Mouse (Mus musculus) MEL (cell line): ENCODE data around the gene Rnf123. TPM values are rescaled to one million over a fixed set of nuclear protein-coding genes. Genes with fewer than 3 reads are reported as not detected.

Experiments used
- DNase-seq: peaks from one replicate; pipeline ENCODE4 v3.0.0; 2011; ENCODE audit warnings: low read depth, low spot score
- H3K27ac ChIP-seq: 2 replicates; pipeline ENCODE4 v1.5.1; 2012; ENCODE audit warnings: low read depth, mild to moderate bottlenecking, control low read depth, low read length, moderate library complexity; ENCODE audit not compliant: control insufficient read depth
- H3K27me3 ChIP-seq, 2 experiments: fragments of 150-350 bp in 1 of 2; sonication (generic) in 1 of 2; 2 replicates each; pipeline ENCODE4 v1.6.1; 2012; ENCODE audit warnings: low read length in 2 of 2, mild to moderate bottlenecking in 2 of 2, improper control_type of control experiment in 1 of 2, moderate library complexity in 1 of 2; ENCODE audit not compliant: insufficient read depth in 2 of 2, control insufficient read depth in 1 of 2
- H3K36me3 ChIP-seq, 2 experiments: 2 replicates each; pipeline ENCODE4 v1.6.1; 2012 to 2014; ENCODE audit warnings: low read length in 2 of 2, improper control_type of control experiment in 1 of 2, inconsistent platforms in 1 of 2, mild to moderate bottlenecking in 1 of 2; ENCODE audit not compliant: insufficient read depth in 2 of 2, control insufficient read depth in 1 of 2
- H3K4me1 ChIP-seq, 2 experiments: fragments of 150-350 bp in 1 of 2; sonication (generic) in 1 of 2; 2 replicates each; pipeline ENCODE4 v1.6.1; 2012; ENCODE audit warnings: low read length in 2 of 2, improper control_type of control experiment in 1 of 2, mild to moderate bottlenecking in 1 of 2; ENCODE audit not compliant: insufficient read depth in 2 of 2, control insufficient read depth in 1 of 2
- H3K4me3 ChIP-seq, 2 experiments: fragments of 150-350 bp in 1 of 2; sonication (generic) in 1 of 2; 2 replicates each; pipeline ENCODE4 v1.5.1; 2012; ENCODE audit warnings: low read depth in 2 of 2, low read length in 2 of 2, mild to moderate bottlenecking in 2 of 2, moderate library complexity in 2 of 2, control low read depth in 1 of 2, improper control_type of control experiment in 1 of 2; ENCODE audit not compliant: control insufficient read depth in 1 of 2, insufficient read depth in 1 of 2
- H3K79me2 ChIP-seq: 2 replicates; pipeline ENCODE4 v1.6.1; 2012; ENCODE audit warnings: mild to moderate bottlenecking, low read length, moderate library complexity; ENCODE audit not compliant: control insufficient read depth, poor library complexity, insufficient read depth
- H3K9ac ChIP-seq: 2 replicates; pipeline ENCODE4 v1.6.1; 2012; ENCODE audit warnings: low read depth, mild to moderate bottlenecking, control low read depth, low read length, moderate library complexity; ENCODE audit not compliant: control insufficient read depth, poor library complexity, severe bottlenecking
- H3K9me3 ChIP-seq: fragments of 150-350 bp; sonication (generic); replicated peaks from 2 replicates; pipeline ENCODE4 v1.6.1; 2012; ENCODE audit warnings: mild to moderate bottlenecking, low read length, improper control_type of control experiment, moderate library complexity; ENCODE audit not compliant: insufficient read depth
- BHLHE40 ChIP-seq: IDR thresholded peaks from 2 replicates; pipeline ENCODE4 v1.6.1; 2012; ENCODE audit warnings: low read depth, mild to moderate bottlenecking, inconsistent platforms, low read length, improper control_type of control experiment, borderline replicate concordance
- CHD1 ChIP-seq: IDR thresholded peaks from 2 replicates; pipeline ENCODE4 v1.6.1; 2012; ENCODE audit warnings: low read depth, mild to moderate bottlenecking, inconsistent platforms, low read length, improper control_type of control experiment
- CHD2 ChIP-seq: IDR thresholded peaks from 2 replicates; pipeline ENCODE4 v1.6.1; 2011; ENCODE audit warnings: low read length, improper control_type of control experiment
- CTCF ChIP-seq, 3 experiments: IDR thresholded peaks in 2 of 3; conservative IDR thresholded peaks in 1 of 3; 2 replicates each; pipeline ENCODE4 v1.5.1; 2011 to 2012; ENCODE audit warnings: low read length in 3 of 3, low read depth in 2 of 3, mild to moderate bottlenecking in 2 of 3, improper control_type of control experiment in 1 of 3, inconsistent platforms in 1 of 3, mixed read lengths in 1 of 3, moderate library complexity in 1 of 3; ENCODE audit not compliant: control insufficient read depth in 1 of 3, insufficient read depth in 1 of 3, poor library complexity in 1 of 3, severe bottlenecking in 1 of 3
- E2F4 ChIP-seq: IDR thresholded peaks from 2 replicates; pipeline ENCODE4 v1.6.1; 2011; ENCODE audit warnings: low read depth, low read length, improper control_type of control experiment, borderline replicate concordance
- ELF1 ChIP-seq: IDR thresholded peaks from 2 replicates; pipeline ENCODE4 v1.6.1; 2014; ENCODE audit warnings: low read depth, mild to moderate bottlenecking, inconsistent platforms, low read length, improper control_type of control experiment, moderate library complexity
- EP300 ChIP-seq, 2 experiments: IDR thresholded peaks; 2 replicates each; pipeline ENCODE4 v1.6.1; 2011; ENCODE audit warnings: improper control_type of control experiment in 2 of 2, low read length in 2 of 2, low read depth in 1 of 2, mild to moderate bottlenecking in 1 of 2
- ETS1 ChIP-seq: IDR thresholded peaks from 2 replicates; pipeline ENCODE4 v1.6.1; 2012; ENCODE audit warnings: low read depth, mild to moderate bottlenecking, inconsistent platforms, low read length, improper control_type of control experiment, moderate library complexity
- GABPA ChIP-seq: IDR thresholded peaks from 2 replicates; pipeline ENCODE4 v1.6.1; 2012; ENCODE audit warnings: low read depth, mild to moderate bottlenecking, inconsistent platforms, low read length, improper control_type of control experiment, moderate library complexity
- GATA1 ChIP-seq: IDR thresholded peaks from 2 replicates; pipeline ENCODE4 v1.6.1; 2011; ENCODE audit warnings: low read depth, low read length, improper control_type of control experiment
- HCFC1 ChIP-seq: IDR thresholded peaks from 2 replicates; pipeline ENCODE4 v1.6.1; 2012; ENCODE audit warnings: low read depth, mild to moderate bottlenecking, inconsistent platforms, low read length, improper control_type of control experiment, moderate library complexity
- JUND ChIP-seq: IDR thresholded peaks from 2 replicates; pipeline ENCODE4 v1.6.1; 2011; ENCODE audit warnings: low read depth, mild to moderate bottlenecking, improper control_type of control experiment, low read length
- KAT2A ChIP-seq: conservative IDR thresholded peaks from 2 replicates; pipeline ENCODE4 v1.6.1; 2012; ENCODE audit warnings: low read depth, low read length, improper control_type of control experiment, inconsistent platforms
- MAX ChIP-seq: IDR thresholded peaks from 2 replicates; pipeline ENCODE4 v1.6.1; 2011; ENCODE audit warnings: low read length, improper control_type of control experiment
- MAZ ChIP-seq: IDR thresholded peaks from 2 replicates; pipeline ENCODE4 v1.6.1; 2012; ENCODE audit warnings: low read depth, mild to moderate bottlenecking, inconsistent platforms, low read length, improper control_type of control experiment
- MEF2A ChIP-seq: IDR thresholded peaks from 2 replicates; pipeline ENCODE4 v1.6.1; 2014; ENCODE audit warnings: low read depth, mild to moderate bottlenecking, inconsistent platforms, low read length, improper control_type of control experiment; ENCODE audit not compliant: poor library complexity, insufficient replicate concordance, severe bottlenecking; ENCODE audit errors: extremely low read depth
- MXI1 ChIP-seq: IDR thresholded peaks from 2 replicates; pipeline ENCODE4 v1.6.1; 2011; ENCODE audit warnings: mild to moderate bottlenecking, low read depth, low read length, improper control_type of control experiment
- MYB ChIP-seq: IDR thresholded peaks from 2 replicates; pipeline ENCODE4 v1.6.1; 2011; ENCODE audit warnings: mild to moderate bottlenecking, low read depth, low read length, improper control_type of control experiment
- MYC ChIP-seq: IDR thresholded peaks from 2 replicates; pipeline ENCODE4 v1.6.1; 2011; ENCODE audit warnings: low read depth, mild to moderate bottlenecking, low read length, improper control_type of control experiment, moderate library complexity
- NELFE ChIP-seq: IDR thresholded peaks from 2 replicates; pipeline ENCODE4 v1.6.1; 2011; ENCODE audit warnings: low read depth, low read length, improper control_type of control experiment
- NRF1 ChIP-seq: IDR thresholded peaks from 2 replicates; pipeline ENCODE4 v1.6.1; 2014; ENCODE audit warnings: low read depth, mild to moderate bottlenecking, inconsistent platforms, low read length, improper control_type of control experiment, moderate library complexity; ENCODE audit not compliant: poor library complexity, insufficient read depth, severe bottlenecking
- POLR2A ChIP-seq, 2 experiments: IDR thresholded peaks; 2 replicates each; pipeline ENCODE4 v1.6.1; 2011 to 2012; ENCODE audit warnings: low read length in 2 of 2, mild to moderate bottlenecking in 2 of 2, control low read depth in 1 of 2, improper control_type of control experiment in 1 of 2, low read depth in 1 of 2, moderate library complexity in 1 of 2; ENCODE audit not compliant: control insufficient read depth in 1 of 2, insufficient read depth in 1 of 2, poor library complexity in 1 of 2
- POLR2AphosphoS2 ChIP-seq: IDR thresholded peaks from 2 replicates; pipeline ENCODE4 v1.6.1; 2011; ENCODE audit warnings: low read length, improper control_type of control experiment
- POLR2AphosphoS5 ChIP-seq: IDR thresholded peaks from 2 replicates; pipeline ENCODE4 v1.6.1; 2012; ENCODE audit warnings: low read depth, borderline replicate concordance, mild to moderate bottlenecking, inconsistent platforms, low read length, moderate library complexity, mixed read lengths
- RAD21 ChIP-seq: IDR thresholded peaks from 2 replicates; pipeline ENCODE4 v1.6.1; 2011; ENCODE audit warnings: mild to moderate bottlenecking, low read depth, low read length, improper control_type of control experiment
- RCOR1 ChIP-seq: IDR thresholded peaks from 2 replicates; pipeline ENCODE4 v1.6.1; 2012; ENCODE audit warnings: low read depth, mild to moderate bottlenecking, inconsistent platforms, low read length, improper control_type of control experiment
- SIN3A ChIP-seq: IDR thresholded peaks from 2 replicates; pipeline ENCODE4 v1.6.1; 2012; ENCODE audit warnings: low read length, improper control_type of control experiment, inconsistent platforms
- SMC3 ChIP-seq: IDR thresholded peaks from 2 replicates; pipeline ENCODE4 v1.6.1; 2011; ENCODE audit warnings: low read depth, low read length, improper control_type of control experiment
- TBP ChIP-seq: IDR thresholded peaks from 2 replicates; pipeline ENCODE4 v1.8.0; 2011; ENCODE audit warnings: low read depth, low read length, improper control_type of control experiment
- TCF12 ChIP-seq: IDR thresholded peaks from 2 replicates; pipeline ENCODE4 v1.6.1; 2014; ENCODE audit warnings: low read depth, mild to moderate bottlenecking, inconsistent platforms, low read length, improper control_type of control experiment, moderate library complexity
- UBTF ChIP-seq: IDR thresholded peaks from 2 replicates; pipeline ENCODE4 v1.6.1; 2012; ENCODE audit warnings: low read depth, mild to moderate bottlenecking, inconsistent platforms, low read length, improper control_type of control experiment, moderate library complexity, borderline replicate concordance; ENCODE audit not compliant: insufficient read depth
- USF1 ChIP-seq: IDR thresholded peaks from 2 replicates; pipeline ENCODE4 v1.6.1; 2014; ENCODE audit warnings: low read depth, mild to moderate bottlenecking, inconsistent platforms, low read length, improper control_type of control experiment, moderate library complexity
- USF2 ChIP-seq, 2 experiments: IDR thresholded peaks; 2 replicates each; pipeline ENCODE4 v1.6.1; 2011 to 2012; ENCODE audit warnings: improper control_type of control experiment in 2 of 2, low read length in 2 of 2, borderline replicate concordance in 1 of 2, inconsistent platforms in 1 of 2, low read depth in 1 of 2, mild to moderate bottlenecking in 1 of 2; ENCODE audit not compliant: insufficient read depth in 1 of 2
- ZC3H11A ChIP-seq: IDR thresholded peaks from 2 replicates; pipeline ENCODE4 v1.6.1; 2012; ENCODE audit warnings: low read depth, mild to moderate bottlenecking, inconsistent platforms, low read length, improper control_type of control experiment
- ZKSCAN1 ChIP-seq: IDR thresholded peaks from 2 replicates; pipeline ENCODE4 v1.6.1; 2012; ENCODE audit warnings: low read depth, mild to moderate bottlenecking, inconsistent platforms, low read length, improper control_type of control experiment, moderate library complexity
- ZMIZ1 ChIP-seq: IDR thresholded peaks from 2 replicates; pipeline ENCODE4 v1.6.1; 2012; ENCODE audit warnings: low read depth, mild to moderate bottlenecking, inconsistent platforms, low read length, improper control_type of control experiment, moderate library complexity
- ZNF384 ChIP-seq: IDR thresholded peaks from 2 replicates; pipeline ENCODE4 v1.6.1; 2012; ENCODE audit warnings: low read depth, mild to moderate bottlenecking, inconsistent platforms, low read length, improper control_type of control experiment
- polyA plus RNA-seq, 2 experiments: library from polyadenylated mRNA; stranded (reverse) in 1 of 2; unstranded in 1 of 2; fragments of >175 nt in 1 of 2; fragments of >200 nt in 1 of 2; gene quantifications; 2 replicates each; pipeline versions ENCODE4 v1.2.1 to v1.2.4; 2012; ENCODE audit warnings: low replicate concordance in 2 of 2, low read depth in 1 of 2; ENCODE audit not compliant: insufficient read length in 2 of 2, insufficient read depth in 1 of 2, missing spikeins in 1 of 2
- total RNA-seq: library from RNA; depleted of rRNA; stranded (reverse); fragments of 300-350 nt; gene quantifications from 2 replicates; pipeline ENCODE4 v1.2.3, GENCODE M21; 2012

The Rnf123 gene
- total and polyA plus RNA-seq, 3 experiments = 28.5 to 74.8 TPM; not detected in 1

GRCm38 (mm10) chr9:108049016-108049455 lies 34.1 kb downstream of the Rnf123 start, which contains the start of gene Gmppb:
Gene Gmppb, plus strand, starts transcription at chr9:108049242.
- Histone ChIP-seq H3K79me2 (peaks cover 10% of the 10 kb centered on the region), H3K4me1 (peaks cover 2 to 17% of the 10 kb centered on the region in 2 experiments)
- peak; percentile 98 for DNase-seq
- no peak for TF ChIP-seq E2F4
- no peak for TF ChIP-seq TCF12
- no peak for TF ChIP-seq GABPA
- peak; percentile 77 for TF ChIP-seq NELFE
- TF ChIP-seq ZKSCAN1 = no peak
- peak; percentile 58 for TF ChIP-seq MAX
- TF ChIP-seq ETS1 = peak; percentile 47; the same call in 1 of the 2 replicates
- no peak for TF ChIP-seq MEF2A
- TF ChIP-seq JUND = no peak
- 0 out of 2 replicates have a peak, but pooled peaks have one; percentile 42 for TF ChIP-seq MAZ
- no peak for TF ChIP-seq MYC
- peak; percentile 54 to 76; a peak in 2 of 4 replicates for TF ChIP-seq POLR2A (IDR thresholded peaks at IDR 0.05; ENCODE audit: control insufficient read depth in 1 of 2, insufficient read depth in 1 of 2, low read depth in 1 of 2, low read length in 2 of 2, poor library complexity in 1 of 2)
- TF ChIP-seq HCFC1 = peak; percentile 86
- TF ChIP-seq POLR2AphosphoS2 = peak; percentile 45; the same call in 1 of the 2 replicates
- no peak; the same call in 1 of the 2 replicates for TF ChIP-seq USF1
- TF ChIP-seq CTCF (IDR thresholded peaks at IDR 0.05 in 2 of 3, conservative IDR thresholded peaks at IDR 0.05 in 1 of 3; ENCODE audit: control insufficient read depth in 1 of 3, insufficient read depth in 1 of 3, low read depth in 2 of 3, low read length in 3 of 3, poor library complexity in 1 of 3, severe bottlenecking in 1 of 3) = no peak
- TF ChIP-seq ELF1 = peak; percentile 90
- 0 out of 2 replicates have a peak, but pooled peaks have one; percentile 70 for TF ChIP-seq ZMIZ1
- TF ChIP-seq POLR2AphosphoS5 = no peak
- no peak for TF ChIP-seq NRF1
- TF ChIP-seq BHLHE40 = no peak
- TF ChIP-seq SIN3A = peak; percentile 96
- TF ChIP-seq MYB = no peak
- no peak for TF ChIP-seq UBTF
- TF ChIP-seq CHD1 = no peak
- TF ChIP-seq TBP = peak; percentile 62; the same call in 1 of the 2 replicates
- TF ChIP-seq KAT2A = no peak; the same call in 1 of the 2 replicates
- TF ChIP-seq ZC3H11A = no peak
- TF ChIP-seq EP300 (IDR thresholded peaks at IDR 0.05; ENCODE audit: low read depth in 1 of 2, low read length in 2 of 2) = no peak
- no peak for TF ChIP-seq USF2 (IDR thresholded peaks at IDR 0.05; ENCODE audit: borderline replicate concordance in 1 of 2, insufficient read depth in 1 of 2, low read depth in 1 of 2, low read length in 2 of 2)
- TF ChIP-seq MXI1 = peak; percentile 75
- no peak for TF ChIP-seq CHD2
- TF ChIP-seq GATA1 = no peak
- TF ChIP-seq ZNF384 = no peak
- TF ChIP-seq SMC3 = no peak
- no peak for TF ChIP-seq RCOR1
- no peak for TF ChIP-seq RAD21

More at GRCm38 (mm10) chr9:108049016-108049455, 34.1 kb downstream of the Rnf123 start, which contains the start of gene Gmppb:
- Histone ChIP-seq H3K36me3 (peaks cover 0 to 6% of the 10 kb centered on the region in 2 experiments; a peak in 3 of 4 replicates), H3K9me3 (no peaks in the 10 kb centered on the region), H3K27me3 (no peaks in the 10 kb centered on the region), H3K27ac (peak within 1 kb of the TSS; percentile 81), H3K4me3 (peak within 1 kb of the TSS; percentile 89 to 98), H3K9ac (peak within 1 kb of the TSS; percentile 89)
